Mouse (Mus musculus) bone marrow macrophage, adult 2 months (primary cell): ENCODE measurements around the gene Pik3r1.

Source experiments
- CTCF ChIP-seq: IDR thresholded peaks from 2 replicates; pipeline ENCODE4 v1.5.1; 2012; ENCODE audit warnings: low read depth, mild to moderate bottlenecking, low read length, moderate library complexity
- POLR2A ChIP-seq: IDR thresholded peaks from 2 replicates; pipeline ENCODE4 v1.6.1; 2012; ENCODE audit warnings: mild to moderate bottlenecking, low read depth, low read length, borderline replicate concordance

GRCm38 (mm10) chr13:101812341-101812740 is 44.3 kb upstream of the Pik3r1 start:
- TF ChIP-seq CTCF (no peak), POLR2A (no peak)
